In genomic region chr1:135283287-135283825, GRCm38 (mm10) we compare ENCODE assay signal across 9 mouse cellular contexts. TPM values are rescaled to one million over a fixed set of nuclear protein-coding genes. Genes with fewer than 3 reads are reported as not detected.
DNase-seq lines count a peak whose midpoint lies in the region; ATAC-seq lines count a peak whose summit lies in the region.
"Had no signal": no experiment of that assay in that cellular context is flagged by ENCODE, and none has a peak within 500 bp of the region (broad histone marks: within the 10 kb centered on the region; RNA-seq: fewer than 3 reads in every experiment).

No protein-coding gene starts in this region.

- WGBS in heart, embryonic 12.5 days: 0% methylated on average over 48 of the region's 48 CpGs
- under 1% methylated on average over 44 of the region's 48 CpGs for WGBS in midbrain, embryonic 11.5 days

- peak overlapping the region; percentile 70 for H3K27ac ChIP-seq in heart, embryonic 12.5 days (ENCODE audit: poor library complexity, severe bottlenecking)
- peak overlapping the region; percentile 60 for H3K27ac ChIP-seq in midbrain, embryonic 11.5 days (ENCODE audit: low read depth, low read length)

- intact Hi-C loops in left cerebral cortex, postnatal 4 days (cut with DNase I): no loop called here

- no peak for DNase-seq in frontal cortex, postnatal 36 days (ENCODE audit: low spot score in 2 of 2)
- DNase-seq in CD8-positive naive resting alpha-beta T cell, adult 2 months (ENCODE audit: low read depth in 2 of 2, low spot score in 2 of 2): peak; percentile 6 to 7
- DNase-seq in embryo, embryonic 9.5 days (ENCODE audit: extremely low spot score): peak; percentile 76
- DNase-seq in left cerebral cortex, postnatal 4 days: peak; percentile 55
- DNase-seq in midbrain, embryonic 11.5 days (ENCODE audit: low spot score, missing footprints): peak; percentile 97
- peak; percentile 70 for DNase-seq in thymus, postnatal 4 days

- H3K36me3 ChIP-seq in heart, embryonic 12.5 days: peaks cover 11% of the 10 kb centered on the region
- no peaks in the 10 kb centered on the region; the same call in 1 of the 2 replicates for H3K36me3 ChIP-seq in midbrain, embryonic 11.5 days (ENCODE audit: control insufficient read depth, insufficient read depth, low read length)

- H3K27me3 ChIP-seq in heart, embryonic 12.5 days (replicated peaks): no peaks in the 10 kb centered on the region
- no peaks in the 10 kb centered on the region for H3K27me3 ChIP-seq in midbrain, embryonic 11.5 days (ENCODE audit: control insufficient read depth, insufficient read depth, low read length)

- no peaks in the 10 kb centered on the region for H3K9me3 ChIP-seq in heart, embryonic 12.5 days (replicated peaks)
- no peaks in the 10 kb centered on the region for H3K9me3 ChIP-seq in midbrain, embryonic 11.5 days (ENCODE audit: control insufficient read depth, low read length)

- H3K9ac ChIP-seq in heart, embryonic 12.5 days: peak overlapping the region; percentile 87
- peak overlapping the region; percentile 95 for H3K9ac ChIP-seq in midbrain, embryonic 11.5 days (ENCODE audit: low read length)

- H3K4me3 ChIP-seq in heart, embryonic 12.5 days: peak overlapping the region; percentile 74
- H3K4me3 ChIP-seq in midbrain, embryonic 11.5 days (ENCODE audit: low read depth, low read length): peak overlapping the region; percentile 78

- peak; percentile 78 for ATAC-seq in frontal cortex, adult (ENCODE audit: low TSS enrichment)
- ATAC-seq in heart, embryonic 12.5 days (ENCODE audit: insufficient number of reproducible peaks, low FRiP score): peak; percentile 70
- ATAC-seq in midbrain, embryonic 11.5 days (ENCODE audit: low FRiP score): peak; percentile 85

- peaks cover 16% of the 10 kb centered on the region for H3K4me1 ChIP-seq in heart, embryonic 12.5 days (replicated peaks)
- peaks cover 6% of the 10 kb centered on the region; the same call in 1 of the 2 replicates for H3K4me1 ChIP-seq in midbrain, embryonic 11.5 days (ENCODE audit: control insufficient read depth, insufficient read depth, low read length)

- H3K4me2 ChIP-seq in heart, embryonic 12.5 days: peak overlapping the region; percentile 88
- H3K4me2 ChIP-seq in midbrain, embryonic 11.5 days: peak overlapping the region; percentile 82

RNA-seq across cellular contexts. Expression of gene Rnpep, which starts 0.5 kb away (rescaled TPM):
- polyA plus RNA-seq in heart, embryonic 12.5 days (2016; fragmentation: Nextera tagmentation; extraction: Ambion mirVana): 61.0 and 62.0 TPM in 2 replicates
- 10 to 100 TPM; 57.4 to 60.6 TPM for total RNA-seq in left cerebral cortex, postnatal 4 days (2021)
- polyA plus RNA-seq in midbrain, embryonic 11.5 days (2014; fragmentation: Nextera tagmentation; extraction: Ambion mirVana): 95.8 and 96.2 TPM in 2 replicates

RNA-seq across cellular contexts. Expression of gene Elf3, which starts 25.0 kb away (rescaled TPM):
- 0.48 and 0.91 TPM in 2 replicates for polyA plus RNA-seq in heart, embryonic 12.5 days (2016; fragmentation: Nextera tagmentation; extraction: Ambion mirVana)
- total RNA-seq in left cerebral cortex, postnatal 4 days (2021): under 1 TPM in 1 of 2 experiments, not detected in 1; 0.24 TPM
- polyA plus RNA-seq in midbrain, embryonic 11.5 days (2014; fragmentation: Nextera tagmentation; extraction: Ambion mirVana): 0.21 and 0.42 TPM in 2 replicates
- total RNA-seq: left cerebral cortex, postnatal 10 days had no signal

RNA-seq across cellular contexts. Expression of gene Timm17a, which starts 30.2 kb away (rescaled TPM):
- polyA plus RNA-seq in heart, embryonic 12.5 days (2016; fragmentation: Nextera tagmentation; extraction: Ambion mirVana): 350 and 368 TPM in 2 replicates
- total RNA-seq in left cerebral cortex, postnatal 4 days (2021): 100 to 1,000 TPM; 109 to 112 TPM
- 177 and 180 TPM in 2 replicates for polyA plus RNA-seq in midbrain, embryonic 11.5 days (2014; fragmentation: Nextera tagmentation; extraction: Ambion mirVana)

RNA-seq across cellular contexts. Expression of gene Lmod1, which starts 41.3 kb away (rescaled TPM):
- polyA plus RNA-seq in heart, embryonic 12.5 days (2016; fragmentation: Nextera tagmentation; extraction: Ambion mirVana): 1.3 and 1.5 TPM in 2 replicates
- total RNA-seq in left cerebral cortex, postnatal 4 days (2021): under 1 TPM; 0.30 to 0.46 TPM
- 0.39 and 0.81 TPM in 2 replicates for polyA plus RNA-seq in midbrain, embryonic 11.5 days (2014; fragmentation: Nextera tagmentation; extraction: Ambion mirVana)

Comparison
In these comparisons a context has a peak if more than half of its experiments do, and no peak if none do; other contexts are left out.
1. DNase-seq: peak in CD8-positive naive resting alpha-beta T cell, adult 2 months (2 of 2), embryo, embryonic 9.5 days (single experiment), left cerebral cortex, postnatal 4 days (single experiment), midbrain, embryonic 11.5 days (single experiment) and thymus, postnatal 4 days (single experiment); none in frontal cortex, postnatal 36 days (0 of 2).
2. Peak in every context shown above with its lines, with median percentiles within 50 percentile points of each other: ATAC-seq.